Mouse (Mus musculus) fat pad, adult 2 months (tissue): Measurements from ENCODE around the gene Sgsm3.
"Not testable (repeated sequence)": the region's sequence is repeated elsewhere in the genome, so short reads cannot be mapped to it uniquely, and the experiment has no call there.

Source experiments
- DNase-seq: peaks from one replicate; pipeline ENCODE4 v3.0.0-alpha.2; 2011; ENCODE audit warnings: low read depth, low spot score; ENCODE audit errors: extremely low read depth

The Sgsm3 gene

GRCm38 (mm10) chr15:80977620-80978334 lies at the start of gene Sgsm3:
Gene Sgsm3, plus strand, starts transcription at chr15:80977765.
- no peak for DNase-seq

DNA sequence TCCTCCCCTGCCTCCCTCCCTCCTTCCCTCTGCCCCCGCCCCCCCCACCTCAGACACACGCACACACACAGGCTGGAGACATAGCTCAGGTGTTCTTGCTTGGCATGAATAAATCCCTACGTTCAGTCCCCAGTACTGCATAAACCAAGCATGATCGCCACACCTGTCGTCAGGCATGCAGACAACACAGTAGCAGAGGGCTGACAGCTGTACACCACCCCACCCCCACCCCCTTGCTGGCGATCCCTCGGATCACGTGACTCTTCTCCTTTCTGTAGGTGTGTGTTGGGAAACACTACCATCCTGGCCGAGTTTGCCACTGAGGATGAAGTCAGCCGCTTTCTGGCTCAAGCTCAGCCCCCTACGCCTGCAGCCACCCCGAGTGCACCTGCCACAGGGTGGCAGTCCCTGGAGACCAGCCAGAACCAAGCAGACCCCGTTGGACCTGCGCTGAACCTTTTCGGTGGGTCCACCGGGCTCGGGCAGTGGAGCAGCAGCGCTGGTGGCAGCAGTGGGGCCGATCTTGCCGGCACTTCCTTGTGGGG lies 48.7 kb upstream of the Sgsm3 start:
- no peak for DNase-seq

DNA sequence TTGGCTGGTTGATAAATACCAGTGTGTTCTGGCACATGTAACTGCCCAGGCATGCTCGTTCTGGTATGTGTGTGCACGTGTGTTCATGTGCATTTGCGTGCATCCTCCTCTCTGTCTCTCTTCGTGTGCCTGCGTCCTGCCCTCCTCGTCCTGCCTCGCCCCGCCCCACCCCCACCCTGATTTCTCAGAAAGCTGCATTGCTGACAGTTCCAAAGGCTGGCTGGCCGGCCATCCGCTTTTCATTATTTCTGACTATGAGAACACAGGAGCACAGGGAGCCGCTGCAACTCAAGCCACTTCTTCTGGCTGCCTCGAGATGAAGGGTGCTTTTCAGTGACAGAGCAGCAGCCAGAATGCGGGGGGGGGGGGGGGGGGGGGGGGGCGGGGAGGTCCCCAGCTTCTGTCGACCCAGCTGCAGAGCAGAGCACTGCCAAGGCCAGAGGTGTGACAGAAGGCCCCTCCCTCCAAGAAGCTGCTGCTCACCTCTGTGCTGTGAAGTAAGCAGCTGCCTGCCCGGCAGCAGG lies 47.5 kb upstream of the Sgsm3 start:
- no peak for DNase-seq

- DNase-seq, result not testable (repeated sequence)
Measured at GRCm38 (mm10) chr15:80930676-80931320, 46.8 kb upstream of the Sgsm3 start.

DNA sequence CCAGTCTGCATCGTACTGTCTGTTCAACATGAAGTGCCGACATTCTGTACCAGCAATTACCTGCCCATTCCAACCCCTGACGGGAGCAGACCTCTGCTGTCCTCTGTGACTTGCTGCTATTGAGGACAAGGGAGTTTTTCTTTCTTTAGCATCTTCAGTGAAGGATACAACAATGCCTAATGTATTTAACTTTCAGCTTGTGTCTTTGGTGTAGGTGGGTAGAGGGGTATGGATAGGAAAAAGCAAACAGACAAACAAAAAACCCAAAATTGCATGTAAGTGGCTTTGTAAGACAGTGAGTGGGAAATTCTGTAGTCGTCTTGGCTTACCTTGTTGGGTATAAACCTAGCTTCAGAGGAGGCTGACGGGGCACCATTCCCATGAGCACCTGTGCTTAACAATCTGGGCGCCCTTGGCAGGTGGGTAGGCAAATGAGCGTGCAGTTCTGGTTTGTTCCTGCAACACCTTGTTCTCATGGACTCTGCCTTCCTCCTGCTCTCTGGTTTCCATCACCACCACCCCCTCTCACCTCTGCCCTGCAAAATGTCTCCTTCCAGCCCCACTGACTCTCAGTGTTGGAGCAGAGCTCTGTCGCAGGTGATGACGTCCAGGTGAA lies 46.1 kb upstream of the Sgsm3 start:
- no peak for DNase-seq

GRCm38 (mm10) chr15:80934841-80935240 lies 42.7 kb upstream of the Sgsm3 start:
- no peak for DNase-seq

DNA sequence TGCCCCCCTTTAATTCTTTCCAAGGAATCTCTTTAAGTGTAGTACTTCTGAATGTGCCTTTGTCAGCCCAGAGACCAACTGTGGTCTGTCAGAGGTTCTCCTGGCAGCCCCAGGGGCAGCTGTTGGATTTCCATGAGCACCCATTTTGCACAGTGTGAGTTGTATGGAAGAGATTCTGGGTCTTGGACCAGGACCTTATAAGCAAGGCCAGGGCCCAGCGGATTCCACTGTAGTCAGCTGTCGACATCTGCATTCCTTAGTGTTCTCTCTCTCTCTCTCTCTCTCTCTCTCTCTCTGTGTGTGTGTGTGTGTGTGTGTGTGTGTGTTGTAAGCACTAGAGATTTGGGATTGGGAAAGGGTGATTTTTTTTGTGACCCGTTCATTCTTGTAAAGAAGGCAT lies 40.9 kb upstream of the Sgsm3 start:
- no peak for DNase-seq

DNA sequence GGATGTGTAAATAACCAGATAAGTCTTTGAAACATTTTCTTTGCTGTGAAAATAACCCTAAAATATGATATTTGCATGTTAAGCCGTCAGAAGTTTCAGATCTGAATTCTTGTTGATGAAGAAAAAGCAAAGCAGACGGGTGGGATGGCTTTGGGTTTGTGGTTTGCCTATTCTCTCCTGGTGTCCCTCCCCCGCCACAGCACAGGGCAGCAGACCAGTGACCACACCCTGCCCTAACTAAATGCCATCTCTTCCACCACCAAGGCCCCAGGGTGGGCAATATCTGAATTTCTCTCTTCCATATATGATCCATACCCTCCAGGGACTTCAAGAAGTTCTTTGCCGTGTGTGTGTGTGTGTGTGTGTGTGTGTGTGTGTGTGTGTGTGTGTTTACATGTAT lies 39.0 kb upstream of the Sgsm3 start:
- DNase-seq, result no peak

DNA sequence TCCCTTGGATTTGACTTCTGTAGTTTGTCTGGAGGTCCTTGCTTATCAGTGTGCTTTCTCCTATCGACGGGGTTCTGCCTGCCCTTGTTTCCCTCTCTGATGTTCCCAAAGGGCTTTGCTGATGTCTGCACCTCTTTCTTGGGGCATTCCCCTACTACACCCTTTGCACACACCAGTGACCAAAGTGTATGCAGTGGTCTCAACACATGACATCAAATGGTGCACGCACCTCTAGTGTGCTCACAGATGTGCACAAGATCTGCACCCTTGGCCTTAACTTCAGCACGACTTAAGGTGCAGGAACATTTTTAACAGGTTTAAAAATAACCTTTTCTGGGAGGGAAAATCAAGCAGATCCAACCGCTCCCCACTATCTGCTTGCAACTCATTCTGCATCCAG lies 38.2 kb upstream of the Sgsm3 start:
- no peak for DNase-seq

DNA sequence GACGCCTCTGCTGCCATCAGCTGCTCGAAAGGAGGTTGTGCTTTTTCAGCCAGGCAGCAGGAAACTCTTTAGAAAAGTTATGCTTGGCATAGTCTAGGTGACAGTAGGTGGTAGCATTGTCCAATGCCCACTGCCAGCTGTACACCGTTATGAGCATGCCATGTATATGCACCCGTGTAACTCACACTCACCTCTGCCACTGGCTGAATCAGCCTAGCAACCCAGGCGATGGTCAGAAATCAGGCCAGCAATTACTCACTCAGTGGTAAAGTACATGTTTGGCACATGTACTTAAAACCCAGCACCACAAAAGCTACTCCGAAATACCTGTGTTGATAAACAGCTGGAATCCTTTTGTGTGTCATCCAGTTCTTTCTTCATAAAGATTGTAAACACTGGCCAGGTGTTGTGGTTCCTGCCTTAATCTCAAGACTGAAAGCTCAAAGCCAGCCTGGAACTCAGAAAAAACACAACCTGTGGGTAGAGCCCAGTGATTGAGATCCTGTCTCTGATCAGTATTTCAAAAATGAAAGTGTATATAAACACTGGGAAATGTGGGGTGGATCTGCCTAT lies 36.0 kb upstream of the Sgsm3 start:
- no peak for DNase-seq

DNA sequence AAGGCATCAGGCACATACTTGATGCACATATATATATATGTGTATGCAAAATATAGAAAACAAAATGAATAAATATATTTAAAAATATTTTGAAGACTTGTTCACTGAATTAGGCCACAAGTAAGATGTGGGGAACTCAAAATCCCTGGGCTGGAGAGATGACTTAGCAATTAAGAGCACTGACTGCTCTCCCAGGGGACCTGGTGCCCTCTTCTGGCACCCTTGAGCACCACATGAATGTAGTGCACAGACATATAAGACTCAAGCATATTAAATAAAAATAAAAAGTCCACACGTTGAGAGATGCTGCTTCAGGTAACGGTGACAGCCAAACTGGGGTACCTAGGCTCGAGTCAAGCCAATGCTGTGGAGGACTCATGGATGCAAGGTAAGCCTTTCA lies 31.7 kb upstream of the Sgsm3 start:
- no peak for DNase-seq

DNA sequence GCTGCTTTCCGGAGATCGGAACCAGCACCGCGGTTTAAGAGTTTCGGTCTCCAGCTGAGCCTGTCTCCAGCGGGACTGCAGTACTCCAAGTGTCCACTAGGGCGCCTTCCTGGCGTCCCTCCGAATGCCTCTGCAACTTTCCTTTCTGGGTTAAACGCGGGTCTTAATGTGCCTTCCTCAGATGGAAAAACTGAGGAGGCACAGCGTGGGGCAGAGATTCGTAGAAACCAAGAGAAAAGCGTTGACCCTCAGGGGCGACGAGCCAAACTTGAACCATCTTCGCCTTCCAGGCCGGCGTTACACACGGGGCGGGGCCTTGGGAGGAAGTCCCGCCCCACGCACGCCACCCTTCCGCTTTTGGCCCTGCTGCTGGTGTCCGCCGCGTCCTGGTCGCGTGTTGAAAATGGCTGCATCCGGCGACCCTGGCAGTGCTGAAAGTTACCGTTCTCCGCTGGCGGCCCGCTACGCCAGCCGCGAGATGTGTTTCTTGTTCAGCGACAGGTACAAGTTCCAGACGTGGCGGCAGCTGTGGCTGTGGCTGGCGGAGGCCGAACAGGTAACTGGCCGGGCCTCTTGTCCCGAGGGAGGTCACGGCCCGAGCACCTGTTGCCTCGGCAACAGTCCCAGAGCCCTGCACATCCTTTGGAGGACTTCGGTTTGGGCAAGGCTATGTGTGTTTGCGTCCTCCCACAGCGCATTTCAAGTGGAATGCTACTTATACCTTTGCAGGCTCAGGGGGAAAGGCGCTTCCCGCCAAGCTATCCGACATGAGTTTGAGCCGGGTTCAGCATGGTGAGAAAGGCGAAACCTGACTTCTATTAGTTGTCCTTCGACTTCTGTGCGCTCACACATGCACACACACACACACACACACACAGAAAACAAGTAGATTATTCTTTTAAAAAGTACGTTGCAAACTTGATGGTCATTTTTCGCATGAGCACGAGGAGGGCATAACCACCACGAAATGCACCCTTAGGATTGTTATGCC lies 29.1 kb upstream of the Sgsm3 start, which contains the start of gene Adsl:
TSS of gene Adsl (plus strand) at position 346 of the 991 bp plus-strand sequence.
- DNase-seq, result no peak

GRCm38 (mm10) chr15:80949431-80949830 lies 28.1 kb upstream of the Sgsm3 start:
- no peak for DNase-seq

- DNase-seq, result no peak
Measured at GRCm38 (mm10) chr15:80950055-80950454, 27.5 kb upstream of the Sgsm3 start.

DNA sequence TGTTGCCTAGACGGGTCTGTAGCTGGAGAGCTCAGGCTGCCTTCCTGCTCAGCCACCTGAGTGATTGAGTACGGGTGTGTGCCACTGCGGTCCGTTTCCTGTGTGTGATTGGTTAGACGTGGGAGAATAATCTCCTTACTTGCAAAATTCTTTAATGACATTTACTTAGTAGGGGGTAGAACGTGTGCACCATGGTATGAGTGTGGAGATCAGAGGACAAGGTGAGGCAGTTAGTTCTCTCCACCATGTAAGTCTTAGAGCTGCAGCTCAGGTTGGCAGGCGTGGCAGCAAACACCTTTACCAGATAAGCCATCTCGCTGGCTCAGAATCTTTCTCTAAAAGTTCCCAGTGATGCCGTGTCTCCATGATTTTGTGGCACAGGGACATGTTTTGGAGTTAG lies 23.6 kb upstream of the Sgsm3 start:
- no peak for DNase-seq

GRCm38 (mm10) chr15:80954861-80955260 lies 22.7 kb upstream of the Sgsm3 start:
- DNase-seq, result no peak

GRCm38 (mm10) chr15:80955836-80956438 lies 21.6 kb upstream of the Sgsm3 start:
- no peak for DNase-seq

DNA sequence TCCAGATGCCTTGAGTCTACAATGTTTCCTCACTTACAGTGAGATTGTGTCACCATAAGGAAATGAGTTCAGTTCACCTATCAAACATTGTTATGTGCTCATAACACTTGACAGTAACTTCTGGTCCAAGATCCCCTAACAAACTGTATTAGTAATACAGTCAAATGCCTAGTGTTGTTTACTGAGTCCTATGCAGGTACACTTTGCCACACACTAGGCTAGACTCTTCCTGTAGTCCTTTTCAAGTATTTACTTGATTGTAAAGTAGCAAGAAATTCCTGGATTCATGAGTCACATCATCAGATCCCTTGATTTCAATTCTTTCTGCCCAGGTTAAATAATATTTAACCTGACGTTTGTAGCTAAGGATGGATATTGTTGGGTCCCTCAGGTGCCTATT lies 8.2 kb upstream of the Sgsm3 start:
- no peak for DNase-seq

GRCm38 (mm10) chr15:80974311-80974710 lies 3.3 kb upstream of the Sgsm3 start:
- no peak for DNase-seq

DNA sequence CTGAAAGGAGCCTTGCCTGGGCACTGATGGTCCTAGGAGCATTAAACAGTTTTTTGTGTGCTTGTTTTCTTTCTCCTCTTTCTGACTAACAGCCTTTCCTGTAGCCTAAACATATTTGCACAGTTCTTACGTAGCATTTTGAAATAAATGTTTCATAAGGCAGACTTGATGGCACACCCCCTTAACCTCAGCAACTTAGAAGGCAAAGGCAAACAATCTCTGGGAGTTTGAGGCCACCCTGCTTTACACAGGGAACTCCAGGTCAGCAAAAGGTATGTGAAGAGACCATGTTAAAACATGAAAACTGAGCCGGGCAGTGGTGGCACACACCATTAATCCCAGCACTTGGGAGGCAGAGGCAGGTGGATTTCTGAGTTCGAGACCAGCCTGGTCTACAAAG lies 1.9 kb upstream of the Sgsm3 start:
- DNase-seq, result no peak
